Mouse (Mus musculus): Measurements from ENCODE around the gene Hipk1. TPM values are rescaled to one million over a fixed set of nuclear protein-coding genes. Genes with fewer than 3 reads are reported as not detected.
"Not testable (repeated sequence)": the region's sequence is repeated elsewhere in the genome, so short reads cannot be mapped to it uniquely, and the experiment has no call there.

The Hipk1 gene
- polyA plus RNA-seq, 1 experiment from 2014 or later: 13.8 TPM

DNA sequence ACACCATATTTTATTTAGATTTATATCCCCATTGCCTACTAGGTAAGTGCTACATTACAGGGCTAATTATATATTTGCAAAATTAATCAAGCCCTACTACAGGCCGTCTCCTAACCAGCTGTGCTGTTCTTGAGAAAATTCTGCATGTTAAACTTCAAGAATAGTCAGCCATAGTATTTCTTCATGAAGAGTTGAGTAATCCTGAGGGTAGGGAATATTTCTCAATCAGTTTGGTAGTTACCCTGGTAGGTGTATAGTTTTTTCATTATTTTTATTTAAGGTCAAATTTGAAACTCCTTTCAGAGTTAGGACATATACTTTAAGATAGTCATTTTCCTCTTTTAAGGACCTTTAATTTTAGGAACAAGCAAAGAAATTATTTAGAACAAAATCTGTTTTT, 14.3 kb upstream of the Hipk1 start:
- H3K4me1 ChIP-seq (ENCODE audit: control insufficient read depth, insufficient read depth, low read length): no peaks in the 10 kb centered on the region
- no peaks in the 10 kb centered on the region for H3K27me3 ChIP-seq (ENCODE audit: control insufficient read depth, insufficient read depth, low read length)
- 88% methylated on average over 1 of the region's 1 CpGs for WGBS

DNA sequence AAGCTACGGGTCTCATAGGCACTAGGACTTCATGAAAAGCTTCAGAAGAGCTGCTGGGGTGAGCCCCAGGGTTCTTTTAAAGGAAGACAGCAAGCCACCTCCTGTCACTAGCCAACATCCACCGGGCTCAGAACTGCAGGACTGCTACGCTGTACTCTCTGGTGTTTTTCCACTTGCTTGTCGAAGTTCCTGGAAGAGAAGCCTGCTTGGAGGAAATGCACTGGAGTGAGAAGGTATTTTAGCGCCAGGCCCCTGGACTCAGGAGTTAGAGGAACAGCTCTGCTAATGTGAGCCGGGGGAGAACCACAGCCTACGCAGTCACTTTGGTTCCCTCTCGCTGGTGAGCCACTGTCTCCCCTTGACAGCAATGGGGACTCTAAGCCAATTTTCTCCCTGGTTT, 11.5 kb upstream of the Hipk1 start:
- Histone ChIP-seq H3K36me3 (replicated peaks; ENCODE audit: control insufficient read depth, insufficient read depth, low read depth, low read length) (peaks cover 2% of the 10 kb centered on the region; the same call in 1 of the 2 replicates), H3K4me2 (ENCODE audit: low read depth, low read length) (no peak overlapping the region), H3K4me1 (ENCODE audit: control insufficient read depth, insufficient read depth, low read length) (no peaks in the 10 kb centered on the region), H3K9ac (replicated peaks; ENCODE audit: low read length) (no peak overlapping the region), H3K27me3 (ENCODE audit: control insufficient read depth, insufficient read depth, low read length) (no peaks in the 10 kb centered on the region), H3K4me3 (ENCODE audit: low read depth, low read length) (no peak overlapping the region), H3K27ac (replicated peaks; ENCODE audit: low read depth, low read length) (no peak overlapping the region), H3K9me3 (replicated peaks; ENCODE audit: control insufficient read depth, low read length) (no peaks in the 10 kb centered on the region)
- DNase-seq (ENCODE audit: low spot score) (no peak), ATAC-seq (replicated peaks; ENCODE audit: insufficient number of reproducible peaks, low FRiP score, low TSS enrichment, low read depth) (no peak)
- WGBS: 92% methylated on average over 8 of the region's 8 CpGs

More for the DNA sequence above, 14.3 kb upstream of the Hipk1 start:
- no peak for ATAC-seq (replicated peaks; ENCODE audit: insufficient number of reproducible peaks, low FRiP score, low TSS enrichment, low read depth)
- H3K4me2 ChIP-seq (ENCODE audit: low read depth, low read length): no peak overlapping the region
- DNase-seq (ENCODE audit: low spot score): no peak
- H3K9me3 ChIP-seq (replicated peaks; ENCODE audit: control insufficient read depth, low read length): no peaks in the 10 kb centered on the region
- H3K36me3 ChIP-seq (replicated peaks; ENCODE audit: control insufficient read depth, insufficient read depth, low read depth, low read length): peaks cover 2% of the 10 kb centered on the region; the same call in 1 of the 2 replicates
- no peak overlapping the region for H3K4me3 ChIP-seq (ENCODE audit: low read depth, low read length)
- no peak overlapping the region for H3K27ac ChIP-seq (replicated peaks; ENCODE audit: low read depth, low read length)
- H3K9ac ChIP-seq (replicated peaks; ENCODE audit: low read length): no peak overlapping the region

DNA sequence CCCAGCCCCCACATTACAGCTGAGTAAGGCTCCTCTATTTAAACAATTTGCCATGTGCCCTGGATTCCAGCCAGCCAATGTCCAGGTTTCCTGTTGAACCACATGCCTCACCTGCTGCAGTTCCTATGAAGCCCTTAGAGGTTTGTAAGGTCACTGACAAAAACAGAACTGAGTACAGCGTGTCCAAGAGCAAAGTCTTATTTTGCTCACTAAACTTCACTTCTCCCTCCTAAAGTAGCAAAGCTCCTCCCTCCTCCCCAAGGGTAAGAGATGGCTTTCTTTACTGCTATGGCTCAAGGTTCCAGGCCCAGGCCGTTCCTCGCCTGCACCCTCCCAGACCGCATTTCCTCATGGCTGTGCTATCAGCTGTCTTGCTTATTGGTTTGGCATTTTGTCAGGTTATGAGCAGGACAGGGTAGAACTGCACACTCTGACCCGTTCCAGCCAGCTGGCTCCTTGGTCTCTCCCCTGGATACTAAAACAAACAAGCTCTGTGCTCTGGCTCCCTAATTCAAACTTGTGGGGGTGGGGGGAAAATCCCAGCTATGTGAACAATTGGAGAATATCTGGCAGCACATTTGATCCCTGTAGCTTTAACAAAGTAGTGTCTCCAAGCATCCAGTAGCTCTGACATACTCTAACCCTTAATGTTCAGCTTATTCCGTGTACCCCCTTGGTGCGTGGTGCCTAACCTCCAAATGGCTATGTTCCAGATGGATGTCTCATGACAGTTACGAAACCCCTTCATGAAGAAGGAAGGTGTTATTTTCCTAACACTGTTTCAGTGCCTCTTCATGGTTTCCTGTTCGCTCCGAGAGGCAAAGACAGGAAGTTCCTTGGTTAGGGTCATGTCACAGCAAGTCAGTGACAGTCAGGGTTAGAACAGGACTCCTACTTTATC, 10.5 kb upstream of the Hipk1 start:
- no peaks in the 10 kb centered on the region for H3K4me1 ChIP-seq (ENCODE audit: control insufficient read depth, insufficient read depth, low read length)
- no peak overlapping the region for H3K27ac ChIP-seq (replicated peaks; ENCODE audit: low read depth, low read length)
- H3K36me3 ChIP-seq (replicated peaks; ENCODE audit: control insufficient read depth, insufficient read depth, low read depth, low read length): peaks cover 2% of the 10 kb centered on the region; the same call in 1 of the 2 replicates

DNA sequence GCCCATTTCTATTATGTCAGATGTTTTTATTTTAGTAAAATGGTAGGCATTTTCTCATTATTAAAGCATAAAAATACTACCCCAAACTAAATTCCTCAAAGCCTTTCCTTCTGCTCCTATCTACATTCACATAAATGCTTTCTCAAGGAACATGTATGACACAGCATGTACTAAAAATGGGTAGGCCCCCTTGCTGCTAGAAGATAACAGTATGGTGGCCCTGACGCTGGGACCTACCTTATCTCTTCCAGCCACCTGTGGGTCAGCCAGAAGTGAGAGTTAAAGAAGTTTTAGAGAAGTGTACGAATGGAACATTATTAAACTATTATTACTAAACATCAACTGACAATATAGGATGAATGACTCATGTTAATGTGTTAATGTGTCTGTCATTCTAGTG, 8.1 kb upstream of the Hipk1 start:
- DNase-seq (ENCODE audit: low spot score): no peak
- 86% methylated on average over 2 of the region's 2 CpGs for WGBS

More for the DNA sequence above, 10.5 kb upstream of the Hipk1 start:
- Histone ChIP-seq H3K4me2 (ENCODE audit: low read depth, low read length) (no peak overlapping the region), H3K4me3 (ENCODE audit: low read depth, low read length) (no peak overlapping the region), H3K9ac (replicated peaks; ENCODE audit: low read length) (no peak overlapping the region), H3K27me3 (ENCODE audit: control insufficient read depth, insufficient read depth, low read length) (no peaks in the 10 kb centered on the region), H3K9me3 (replicated peaks; ENCODE audit: control insufficient read depth, low read length) (no peaks in the 10 kb centered on the region)
- WGBS: 69% methylated on average over 10 of the region's 10 CpGs
- DNase-seq (ENCODE audit: low spot score) (no peak), ATAC-seq (replicated peaks; ENCODE audit: insufficient number of reproducible peaks, low FRiP score, low TSS enrichment, low read depth) (no peak)

DNA sequence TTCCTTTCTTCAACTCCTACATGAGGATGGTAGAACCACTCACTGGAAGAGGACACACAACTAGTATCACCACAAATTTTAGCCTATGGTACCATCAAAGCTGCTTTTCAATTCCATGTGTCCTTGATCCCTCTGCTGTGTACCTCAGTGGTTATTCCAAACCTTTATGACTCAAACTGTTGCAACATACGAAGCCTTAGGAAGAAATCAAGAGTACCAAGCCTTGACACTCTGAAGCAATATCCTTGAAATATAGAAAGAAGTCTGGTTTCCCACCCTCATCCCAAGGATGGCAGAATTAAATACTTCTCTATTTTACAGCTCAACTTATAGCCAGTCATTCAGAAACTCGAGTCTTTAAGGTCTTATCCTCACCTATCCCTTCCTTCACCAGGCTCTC, 5.0 kb upstream of the Hipk1 start:
- DNase-seq (ENCODE audit: low spot score) (no peak), ATAC-seq (replicated peaks; ENCODE audit: insufficient number of reproducible peaks, low FRiP score, low TSS enrichment, low read depth) (no peak)
- no peak overlapping the region for H3K4me3 ChIP-seq (ENCODE audit: low read depth, low read length)
- H3K4me1 ChIP-seq (ENCODE audit: control insufficient read depth, insufficient read depth, low read length): no peaks in the 10 kb centered on the region
- H3K27me3 ChIP-seq (ENCODE audit: control insufficient read depth, insufficient read depth, low read length): no peaks in the 10 kb centered on the region
- 61% methylated on average over 2 of the region's 2 CpGs for WGBS
- no peak overlapping the region for H3K27ac ChIP-seq (replicated peaks; ENCODE audit: low read depth, low read length)
- no peak overlapping the region for H3K4me2 ChIP-seq (ENCODE audit: low read depth, low read length)
- no peak overlapping the region for H3K9ac ChIP-seq (replicated peaks; ENCODE audit: low read length)
- H3K9me3 ChIP-seq (replicated peaks; ENCODE audit: control insufficient read depth, low read length): no peaks in the 10 kb centered on the region
- no peaks in the 10 kb centered on the region for H3K36me3 ChIP-seq (replicated peaks; ENCODE audit: control insufficient read depth, insufficient read depth, low read depth, low read length)

More for the DNA sequence above, 8.1 kb upstream of the Hipk1 start:
- Histone ChIP-seq H3K9me3 (replicated peaks; ENCODE audit: control insufficient read depth, low read length) (no peaks in the 10 kb centered on the region), H3K27me3 (ENCODE audit: control insufficient read depth, insufficient read depth, low read length) (no peaks in the 10 kb centered on the region), H3K27ac (replicated peaks; ENCODE audit: low read depth, low read length) (no peak overlapping the region), H3K36me3 (replicated peaks; ENCODE audit: control insufficient read depth, insufficient read depth, low read depth, low read length) (no peaks in the 10 kb centered on the region), H3K9ac (replicated peaks; ENCODE audit: low read length) (no peak overlapping the region), H3K4me1 (ENCODE audit: control insufficient read depth, insufficient read depth, low read length) (no peaks in the 10 kb centered on the region), H3K4me3 (ENCODE audit: low read depth, low read length) (no peak overlapping the region), H3K4me2 (ENCODE audit: low read depth, low read length) (no peak overlapping the region)
- ATAC-seq (replicated peaks; ENCODE audit: insufficient number of reproducible peaks, low FRiP score, low TSS enrichment, low read depth): no peak

DNA sequence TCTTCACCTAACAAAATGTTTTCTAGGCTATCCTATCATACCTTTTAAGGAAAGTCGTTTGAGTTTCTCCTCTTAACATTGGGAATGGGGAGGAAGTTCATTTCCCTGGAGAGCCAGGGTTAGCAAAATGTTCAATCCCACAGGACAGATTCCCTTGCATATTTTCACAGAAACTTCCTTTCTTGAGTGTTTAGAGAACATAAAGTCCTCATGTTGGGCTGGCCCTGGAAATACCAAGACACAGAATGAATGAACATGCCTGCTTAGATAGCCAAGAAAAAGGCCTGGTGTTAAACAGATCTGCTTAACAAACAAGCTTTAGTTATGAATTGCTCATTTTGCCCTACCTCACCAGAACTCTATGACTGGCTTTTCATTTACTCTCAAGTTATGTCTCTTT, 1.2 kb upstream of the Hipk1 start:
- DNase-seq (ENCODE audit: low spot score) (no peak), ATAC-seq (replicated peaks; ENCODE audit: insufficient number of reproducible peaks, low FRiP score, low TSS enrichment, low read depth) (no peak)
- Histone ChIP-seq H3K4me2 (ENCODE audit: low read depth, low read length) (no peak overlapping the region), H3K4me3 (ENCODE audit: low read depth, low read length) (no peak overlapping the region), H3K36me3 (replicated peaks; ENCODE audit: control insufficient read depth, insufficient read depth, low read depth, low read length) (no peaks in the 10 kb centered on the region), H3K9ac (replicated peaks; ENCODE audit: low read length) (no peak overlapping the region), H3K27ac (replicated peaks; ENCODE audit: low read depth, low read length) (no peak overlapping the region), H3K27me3 (ENCODE audit: control insufficient read depth, insufficient read depth, low read length) (no peaks in the 10 kb centered on the region), H3K9me3 (replicated peaks; ENCODE audit: control insufficient read depth, low read length) (no peaks in the 10 kb centered on the region), H3K4me1 (ENCODE audit: control insufficient read depth, insufficient read depth, low read length) (no peaks in the 10 kb centered on the region)
- 67% methylated on average over 1 of the region's 1 CpGs for WGBS

DNA sequence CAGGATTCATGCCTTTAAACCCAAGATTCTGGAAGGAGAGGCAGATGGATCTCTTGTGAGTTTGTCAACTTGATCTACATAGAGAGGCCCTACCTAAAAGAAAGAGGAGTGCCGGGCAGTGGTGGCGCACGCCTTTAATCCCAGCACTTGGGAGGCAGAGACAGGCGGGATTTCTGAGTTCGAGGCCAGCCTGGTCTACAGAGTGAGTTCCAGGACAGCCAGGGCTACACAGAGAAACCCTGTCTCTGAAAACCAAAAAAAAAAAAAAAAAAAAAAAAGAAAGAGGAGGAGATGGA, 696 bp upstream of the Hipk1 start:
- ATAC-seq (replicated peaks; ENCODE audit: insufficient number of reproducible peaks, low FRiP score, low TSS enrichment, low read depth); H3K4me2 ChIP-seq (ENCODE audit: low read depth, low read length); H3K27me3 ChIP-seq (ENCODE audit: control insufficient read depth, insufficient read depth, low read length); H3K27ac ChIP-seq (replicated peaks; ENCODE audit: low read depth, low read length); H3K4me3 ChIP-seq (ENCODE audit: low read depth, low read length); H3K36me3 ChIP-seq (replicated peaks; ENCODE audit: control insufficient read depth, insufficient read depth, low read depth, low read length); H3K9me3 ChIP-seq (replicated peaks; ENCODE audit: control insufficient read depth, low read length); DNase-seq (ENCODE audit: low spot score); H3K9ac ChIP-seq (replicated peaks; ENCODE audit: low read length); H3K4me1 ChIP-seq (ENCODE audit: control insufficient read depth, insufficient read depth, low read length): not testable (repeated sequence)
- WGBS: 81% methylated on average over 5 of the region's 5 CpGs

DNA sequence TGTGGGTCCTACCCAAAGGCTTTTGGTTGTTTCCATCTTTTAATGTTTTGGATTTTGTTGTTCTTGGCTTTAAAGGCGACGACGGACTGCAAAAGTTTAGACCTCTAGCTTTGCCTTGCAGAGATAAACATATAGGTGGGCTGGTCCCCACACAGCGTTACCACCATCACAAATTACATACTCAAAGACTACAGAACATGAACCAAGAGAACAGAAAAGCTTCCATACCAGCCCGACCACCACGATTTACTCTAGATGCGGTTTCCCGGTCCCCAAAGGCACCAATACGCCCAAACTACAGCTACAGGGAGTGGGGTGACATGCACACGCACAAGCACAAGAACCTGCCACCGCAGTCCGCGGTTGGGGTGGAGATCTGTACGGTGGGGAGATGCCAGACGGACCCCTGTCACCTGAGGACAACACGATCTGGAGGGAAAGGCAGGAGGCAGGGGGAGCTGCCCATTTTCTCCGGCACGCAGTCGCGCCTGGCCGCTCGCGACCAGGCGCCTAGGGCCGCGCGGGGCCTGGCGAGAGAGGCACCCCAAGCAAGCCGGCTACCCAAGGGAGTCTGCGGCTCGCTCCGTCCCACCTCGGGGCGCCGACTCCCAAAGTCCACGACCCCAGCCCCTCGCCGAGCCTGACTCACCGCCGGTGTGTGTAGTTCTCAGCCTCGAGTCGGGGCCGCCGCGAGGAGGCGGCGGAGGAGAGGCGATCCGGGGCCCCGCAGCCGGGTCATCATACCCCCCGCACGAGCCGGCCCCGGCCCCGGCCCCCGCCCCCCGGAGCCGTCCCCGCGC, 817 bp downstream of the Hipk1 start:
- WGBS: 0% methylated on average over 51 of the region's 61 CpGs
- H3K4me2 ChIP-seq (ENCODE audit: low read depth, low read length): peak overlapping the region; percentile 78
- H3K36me3 ChIP-seq (replicated peaks; ENCODE audit: control insufficient read depth, insufficient read depth, low read depth, low read length): no peaks in the 10 kb centered on the region
- H3K9me3 ChIP-seq (replicated peaks; ENCODE audit: control insufficient read depth, low read length): no peaks in the 10 kb centered on the region
- H3K4me3 ChIP-seq (ENCODE audit: low read depth, low read length): peak overlapping the region; percentile 97
- peak overlapping the region; percentile 75 for H3K27ac ChIP-seq (replicated peaks; ENCODE audit: low read depth, low read length)
- H3K27me3 ChIP-seq (ENCODE audit: control insufficient read depth, insufficient read depth, low read length): no peaks in the 10 kb centered on the region
- ATAC-seq (replicated peaks; ENCODE audit: insufficient number of reproducible peaks, low FRiP score, low TSS enrichment, low read depth): peak; percentile 86
- H3K4me1 ChIP-seq (ENCODE audit: control insufficient read depth, insufficient read depth, low read length): no peaks in the 10 kb centered on the region
- peak; percentile 37 for DNase-seq (ENCODE audit: low spot score)
- H3K9ac ChIP-seq (replicated peaks; ENCODE audit: low read length): peak overlapping the region; percentile 96

Measured in embryonic facial prominence, embryonic 11.5 days (tissue).